ENCODE assay signal across 9 mouse cellular contexts in the genomic region with DNA sequence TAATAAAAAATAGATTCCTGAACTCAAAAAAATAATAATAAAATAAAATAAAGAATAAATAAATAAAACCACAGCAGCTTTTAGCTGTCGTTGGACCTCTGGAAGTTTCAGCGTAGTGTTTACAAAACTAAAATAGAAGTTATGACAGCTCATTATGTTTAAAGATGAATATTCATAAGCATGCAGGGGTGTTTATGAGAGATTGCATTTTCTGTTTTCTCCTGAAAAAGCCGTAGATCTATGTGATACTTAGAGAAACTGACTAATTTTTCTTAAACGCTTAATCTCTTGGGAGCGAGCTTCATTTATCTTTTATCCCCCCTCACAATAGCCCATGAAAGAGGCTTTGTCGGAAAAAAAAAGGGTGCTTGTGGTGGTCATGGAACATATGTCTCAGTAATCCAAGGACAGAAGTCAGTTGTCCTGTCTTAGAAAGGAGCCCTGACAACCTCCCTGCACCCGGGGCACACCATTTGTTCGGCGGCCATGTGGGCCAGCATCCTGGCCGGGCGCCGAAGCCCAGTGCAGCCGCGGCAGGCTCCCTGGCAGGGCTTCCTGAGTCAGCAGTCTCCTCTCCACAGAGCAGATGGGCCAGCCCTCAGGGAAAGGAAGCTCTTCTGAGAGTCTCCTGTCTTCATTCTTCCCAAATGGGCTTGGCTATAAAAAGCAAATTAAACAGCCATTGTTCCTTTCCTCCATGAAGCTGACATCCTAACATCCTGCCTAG.
DNase-seq lines count a peak whose midpoint lies in the region; ATAC-seq and TF ChIP-seq lines count a peak whose summit lies in the region.
"Had no signal": no experiment of that assay in that cellular context is flagged by ENCODE, and none has a peak within 500 bp of the region (broad histone marks: within the 10 kb centered on the region; RNA-seq: fewer than 3 reads in every experiment).

No protein-coding gene starts in this region.

- peak overlapping the region; percentile 65 for H3K27ac ChIP-seq in forebrain, embryonic 12.5 days
- peak overlapping the region; percentile 85 for H3K27ac ChIP-seq in hindbrain, embryonic 10.5 days
- H3K27ac ChIP-seq in layer of hippocampus, adult 2 months = peak overlapping the region; percentile 94
- peak overlapping the region; percentile 12 for H3K27ac ChIP-seq in stomach, embryonic 16.5 days (ENCODE audit: low read length)

- H3K4me1 ChIP-seq in E14TG2a.4 (replicated peaks; ENCODE audit: low read depth, low read length) = peaks cover 17% of the 10 kb centered on the region
- peaks cover 12% of the 10 kb centered on the region for H3K4me1 ChIP-seq in forebrain, embryonic 12.5 days
- peaks cover 14% of the 10 kb centered on the region for H3K4me1 ChIP-seq in hindbrain, embryonic 10.5 days (replicated peaks)
- peaks cover 6% of the 10 kb centered on the region for H3K4me1 ChIP-seq in stomach, embryonic 16.5 days (ENCODE audit: control insufficient read depth, insufficient read depth, low read length)

- TF ChIP-seq CTCF in E14TG2a.4 (conservative IDR thresholded peaks at IDR 0.05; ENCODE audit: low read length) = no peak
- TF ChIP-seq CTCF in layer of hippocampus, adult 2 months (conservative IDR thresholded peaks at IDR 0.05) = no peak

- no peaks in the 10 kb centered on the region for H3K9me3 ChIP-seq in E14TG2a.4 (ENCODE audit: low read length)
- no peaks in the 10 kb centered on the region for H3K9me3 ChIP-seq in forebrain, embryonic 12.5 days
- H3K9me3 ChIP-seq in hindbrain, embryonic 10.5 days = no peaks in the 10 kb centered on the region
- H3K9me3 ChIP-seq in stomach, embryonic 16.5 days (replicated peaks; ENCODE audit: control insufficient read depth, low read length) = no peaks in the 10 kb centered on the region

- no peak overlapping the region for H3K9ac ChIP-seq in forebrain, embryonic 12.5 days
- H3K9ac ChIP-seq in stomach, embryonic 16.5 days (ENCODE audit: low read length) = no peak overlapping the region

- peaks cover 27% of the 10 kb centered on the region for H3K27me3 ChIP-seq in E14TG2a.4 (ENCODE audit: insufficient read depth, low read length)
- peaks cover 7% of the 10 kb centered on the region for H3K27me3 ChIP-seq in forebrain, embryonic 12.5 days
- 0 out of 2 replicates have a peak, but pooled peaks cover 2% of the 10 kb centered on the region for H3K27me3 ChIP-seq in hindbrain, embryonic 10.5 days (ENCODE audit: insufficient read depth, poor library complexity, severe bottlenecking)
- H3K27me3 ChIP-seq in stomach, embryonic 16.5 days (ENCODE audit: control insufficient read depth, insufficient read depth, low read length) = no peaks in the 10 kb centered on the region

- peak; percentile 77 for DNase-seq in hindbrain, embryonic 10.5 days (ENCODE audit: low spot score)
- DNase-seq in layer of hippocampus, adult 2 months (ENCODE audit: low spot score in 2 of 2) = peak; percentile 64 to 70
- DNase-seq in mesoderm, embryonic 11.5 days (ENCODE audit: low read depth, low spot score) = peak; percentile 77
- no peak for DNase-seq in spleen, adult 18-20 months

- H3K36me3 ChIP-seq in E14TG2a.4 (ENCODE audit: insufficient read depth, low read length) = no peaks in the 10 kb centered on the region
- no peaks in the 10 kb centered on the region for H3K36me3 ChIP-seq in forebrain, embryonic 12.5 days (replicated peaks)
- H3K36me3 ChIP-seq in hindbrain, embryonic 10.5 days = no peaks in the 10 kb centered on the region
- no peaks in the 10 kb centered on the region for H3K36me3 ChIP-seq in stomach, embryonic 16.5 days (ENCODE audit: control insufficient read depth, insufficient read depth, low read length)
- H3K36me3 ChIP-seq: G1E had no signal

- ATAC-seq in cerebellum, adult (ENCODE audit: insufficient number of reproducible peaks, low FRiP score, low TSS enrichment) = peak; percentile 96
- peak; percentile 88 for ATAC-seq in forebrain, embryonic 12.5 days (ENCODE audit: low FRiP score)
- peak; percentile 44; the same call in 1 of the 2 replicates for ATAC-seq in stomach, embryonic 16.5 days (ENCODE audit: insufficient read depth, low FRiP score)

- WGBS in forebrain, embryonic 12.5 days = 12% methylated on average over 14 of the region's 14 CpGs
- WGBS in hindbrain, embryonic 10.5 days = 23% methylated on average over 14 of the region's 14 CpGs
- 26% methylated on average over 14 of the region's 14 CpGs for WGBS in stomach, embryonic 16.5 days

- peak overlapping the region; percentile 35 for H3K4me2 ChIP-seq in forebrain, embryonic 12.5 days
- H3K4me2 ChIP-seq in stomach, embryonic 16.5 days (ENCODE audit: low read depth, low read length) = peak overlapping the region; percentile 43

- peak overlapping the region; percentile 29; the same call in 1 of the 2 replicates for H3K4me3 ChIP-seq in E14TG2a.4 (replicated peaks; ENCODE audit: low read length)
- no peak overlapping the region for H3K4me3 ChIP-seq in forebrain, embryonic 12.5 days (replicated peaks)
- 0 out of 2 replicates have a peak overlapping the region, but pooled peaks have one; percentile 18 for H3K4me3 ChIP-seq in hindbrain, embryonic 10.5 days
- peak overlapping the region; percentile 29 for H3K4me3 ChIP-seq in layer of hippocampus, adult 2 months
- H3K4me3 ChIP-seq in stomach, embryonic 16.5 days (replicated peaks; ENCODE audit: low read length) = peak overlapping the region; percentile 19

Comparison
In these comparisons a context has a peak if more than half of its experiments do, and no peak if none do; other contexts are left out.
1. ATAC-seq: peak in every context shown above with its lines; median percentile 96 in cerebellum, adult; 88 in forebrain, embryonic 12.5 days; 44 in stomach, embryonic 16.5 days.
2. H3K27ac ChIP-seq: peak in every context shown above with its lines; median percentile 94 in layer of hippocampus, adult 2 months; 85 in hindbrain, embryonic 10.5 days; 65 in forebrain, embryonic 12.5 days; 12 in stomach, embryonic 16.5 days.
3. DNase-seq: peak in hindbrain, embryonic 10.5 days (single experiment), layer of hippocampus, adult 2 months (2 of 2) and mesoderm, embryonic 11.5 days (single experiment); none in spleen, adult 18-20 months (0 of 2).